Mouse (Mus musculus): ENCODE measurements around the gene Cdc123. TPM values are rescaled to one million over a fixed set of nuclear protein-coding genes. Genes with fewer than 3 reads are reported as not detected.

The Cdc123 gene
- 239 and 246 TPM in 2 replicates for polyA plus RNA-seq (2014; fragmentation: Nextera tagmentation; extraction: Ambion mirVana)

DNA sequence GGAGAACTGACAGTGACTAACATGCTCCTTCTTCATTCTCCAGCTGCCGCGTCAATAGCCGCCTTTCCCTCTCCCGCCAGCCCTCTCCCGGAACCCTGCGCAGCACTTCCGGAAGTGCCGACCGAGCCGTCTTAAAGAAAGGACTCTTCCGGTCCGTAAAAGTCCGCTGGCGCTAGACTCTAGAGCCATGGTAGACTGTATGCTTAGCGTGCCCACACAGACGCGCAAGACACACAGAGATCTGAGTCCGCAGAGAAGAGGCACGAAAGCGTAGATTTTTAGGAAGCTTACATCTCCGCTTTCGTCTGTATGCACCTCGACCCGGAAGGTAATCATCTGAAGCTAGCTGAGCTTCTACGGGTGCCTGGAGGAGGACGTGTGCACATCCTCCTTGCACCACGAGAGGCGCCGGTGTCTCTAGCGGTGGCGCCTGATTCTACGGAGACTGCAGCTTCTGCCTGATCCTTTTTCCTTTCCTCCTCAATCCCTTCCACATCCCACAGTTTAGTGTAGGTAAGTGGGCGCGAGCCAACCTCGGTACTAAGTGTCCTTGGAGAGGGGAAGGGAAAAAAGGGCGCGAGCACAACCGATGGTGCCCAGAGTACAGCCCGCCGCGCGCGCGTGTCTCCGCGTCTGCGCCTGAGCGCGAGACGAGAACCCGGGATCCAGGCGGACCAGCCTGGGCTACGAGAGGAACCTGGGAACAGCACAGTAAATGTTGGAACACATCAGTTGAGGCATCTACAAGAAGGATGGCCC, at the start of gene Cdc123, which contains the start of gene Nudt5:
TSS of gene Cdc123 (minus strand) at position 292 of the 759 bp plus-strand sequence.
TSS of gene Nudt5 (plus strand) at position 147 of the 759 bp plus-strand sequence.
- peak; percentile 98 for ATAC-seq (ENCODE audit: low FRiP score)
- WGBS: under 1% methylated on average over 53 of the region's 53 CpGs

DNA sequence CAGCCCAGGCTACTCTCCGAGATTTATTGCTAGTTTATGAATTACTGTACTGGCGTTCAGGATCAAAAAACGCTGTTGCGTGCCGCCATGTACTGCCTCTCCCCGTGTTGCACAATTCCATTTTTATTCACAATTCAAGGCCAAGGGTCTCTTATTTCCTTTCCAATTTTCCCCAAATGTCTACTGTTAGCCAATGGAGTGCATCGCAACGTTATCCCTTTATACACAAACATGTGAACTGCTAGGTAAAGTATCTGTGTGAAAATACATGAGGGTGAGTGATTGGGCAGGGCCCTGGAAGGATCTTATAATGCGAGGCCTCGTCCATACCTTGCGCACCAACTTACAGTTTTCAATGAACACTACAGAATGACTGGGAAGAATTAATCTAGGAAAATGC, 49.3 kb upstream of the Cdc123 start:
- DNase-seq (ENCODE audit: low spot score) (no peak), ATAC-seq (ENCODE audit: low FRiP score) (no peak)
- Histone ChIP-seq H3K4me3 (replicated peaks; ENCODE audit: low read length) (peak overlapping the region; percentile 91), H3K4me2 (replicated peaks) (peak overlapping the region; percentile 73), H3K27me3 (ENCODE audit: control insufficient read depth, insufficient read depth, low read length) (no peaks in the 10 kb centered on the region), H3K9ac (peak overlapping the region; percentile 91), H3K9me3 (ENCODE audit: control insufficient read depth, low read length) (no peaks in the 10 kb centered on the region), H3K27ac (no peak overlapping the region), H3K36me3 (replicated peaks; ENCODE audit: control insufficient read depth, insufficient read depth) (peaks cover 48% of the 10 kb centered on the region), H3K4me1 (replicated peaks; ENCODE audit: control insufficient read depth, insufficient read depth, low read length) (peaks cover 8% of the 10 kb centered on the region)
- WGBS: 41% methylated on average over 11 of the region's 11 CpGs

More for the DNA sequence above, at the start of gene Cdc123, which contains the start of gene Nudt5:
- Histone ChIP-seq H3K27ac (peak within 1 kb of the TSS; percentile 89), H3K4me2 (replicated peaks) (peak within 1 kb of the TSS; percentile 77), H3K27me3 (ENCODE audit: control insufficient read depth, insufficient read depth, low read length) (no peaks in the 10 kb centered on the region), H3K4me3 (replicated peaks; ENCODE audit: low read length) (peak within 1 kb of the TSS; percentile 83), H3K4me1 (replicated peaks; ENCODE audit: control insufficient read depth, insufficient read depth, low read length) (peaks cover 13% of the 10 kb centered on the region), H3K9ac (peak within 1 kb of the TSS; percentile 68), H3K9me3 (ENCODE audit: control insufficient read depth, low read length) (no peaks in the 10 kb centered on the region), H3K36me3 (replicated peaks; ENCODE audit: control insufficient read depth, insufficient read depth) (peaks cover 25% of the 10 kb centered on the region)
- DNase-seq (ENCODE audit: low spot score): peak; percentile 91

DNA sequence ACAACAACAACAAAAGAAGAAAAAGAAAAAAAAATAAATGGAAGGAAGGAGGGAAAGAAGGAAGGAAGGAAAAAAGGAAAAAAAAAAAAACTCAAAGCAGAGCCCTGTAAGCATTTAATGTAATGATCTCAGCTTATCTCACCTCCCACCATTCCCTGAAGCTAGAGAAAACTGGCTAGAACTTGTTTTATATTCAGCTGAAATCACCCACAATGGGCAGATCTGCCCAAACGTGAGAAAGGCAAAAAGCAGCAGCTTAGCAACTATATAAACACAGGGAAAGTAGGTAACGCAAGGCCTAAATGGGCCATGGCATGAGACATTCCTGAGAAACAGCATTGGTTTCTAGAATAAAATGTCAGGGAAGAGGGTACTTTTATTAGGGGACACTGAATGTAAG, 44.4 kb upstream of the Cdc123 start:
- peaks cover 70% of the 10 kb centered on the region for H3K36me3 ChIP-seq (replicated peaks; ENCODE audit: control insufficient read depth, insufficient read depth)
- DNase-seq (ENCODE audit: low spot score) (no peak), ATAC-seq (ENCODE audit: low FRiP score) (no peak)
- WGBS: 70% methylated on average over 2 of the region's 2 CpGs
- peaks cover 6% of the 10 kb centered on the region for H3K4me1 ChIP-seq (replicated peaks; ENCODE audit: control insufficient read depth, insufficient read depth, low read length)
- H3K27me3 ChIP-seq (ENCODE audit: control insufficient read depth, insufficient read depth, low read length): no peaks in the 10 kb centered on the region
- no peak overlapping the region for H3K4me2 ChIP-seq (replicated peaks)
- no peak overlapping the region for H3K4me3 ChIP-seq (replicated peaks; ENCODE audit: low read length)
- no peak overlapping the region for H3K27ac ChIP-seq
- no peak overlapping the region for H3K9ac ChIP-seq
- no peaks in the 10 kb centered on the region for H3K9me3 ChIP-seq (ENCODE audit: control insufficient read depth, low read length)

DNA sequence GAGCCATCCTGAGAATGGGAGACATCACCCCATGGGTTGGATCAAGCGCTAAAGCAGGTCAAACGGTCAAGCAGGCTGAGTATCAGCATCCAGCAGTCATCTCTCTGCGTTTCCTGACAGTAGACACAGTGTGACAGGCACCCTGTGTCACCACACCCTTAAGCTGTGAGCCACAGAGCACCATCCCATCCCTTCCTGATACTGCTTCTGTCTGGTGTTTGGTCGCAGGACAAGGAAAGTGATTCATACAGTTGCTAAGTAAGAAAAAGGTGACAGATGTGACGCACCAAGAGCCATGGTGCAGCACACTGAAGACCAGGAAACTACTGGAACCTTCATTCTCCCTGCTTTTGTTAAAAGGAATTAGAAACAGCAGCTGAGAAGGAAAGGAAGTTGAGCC, 43.9 kb upstream of the Cdc123 start:
- Histone ChIP-seq H3K4me2 (replicated peaks) (no peak overlapping the region), H3K4me3 (replicated peaks; ENCODE audit: low read length) (no peak overlapping the region), H3K4me1 (replicated peaks; ENCODE audit: control insufficient read depth, insufficient read depth, low read length) (peaks cover 3% of the 10 kb centered on the region; the same call in 1 of the 2 replicates), H3K27ac (no peak overlapping the region), H3K27me3 (ENCODE audit: control insufficient read depth, insufficient read depth, low read length) (no peaks in the 10 kb centered on the region), H3K9me3 (ENCODE audit: control insufficient read depth, low read length) (no peaks in the 10 kb centered on the region), H3K36me3 (replicated peaks; ENCODE audit: control insufficient read depth, insufficient read depth) (peaks cover 73% of the 10 kb centered on the region), H3K9ac (no peak overlapping the region)
- no peak for ATAC-seq (ENCODE audit: low FRiP score)
- no peak for DNase-seq (ENCODE audit: low spot score)
- WGBS: 89% methylated on average over 5 of the region's 5 CpGs

DNA sequence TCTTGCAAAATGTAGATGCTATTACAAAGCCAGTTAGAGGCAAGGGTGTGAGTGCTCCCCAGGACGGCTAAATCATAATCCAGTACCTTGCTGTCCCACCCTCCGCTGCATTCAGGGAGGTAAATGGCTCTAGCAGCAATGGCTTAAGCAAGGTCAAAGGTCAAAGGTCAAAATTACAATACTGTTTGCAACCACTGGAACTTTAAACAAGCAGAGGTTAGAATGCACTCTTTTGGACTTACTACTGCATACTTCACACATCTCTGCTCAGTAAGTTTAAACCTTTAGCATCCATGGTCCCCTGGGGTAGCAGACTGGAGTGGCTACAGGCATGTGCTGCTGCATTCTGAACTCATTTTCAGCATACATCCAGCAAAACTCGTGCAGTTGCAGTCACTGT, 32.5 kb upstream of the Cdc123 start:
- no peaks in the 10 kb centered on the region for H3K9me3 ChIP-seq (ENCODE audit: control insufficient read depth, low read length)
- no peak overlapping the region for H3K27ac ChIP-seq
- no peak overlapping the region for H3K4me3 ChIP-seq (replicated peaks; ENCODE audit: low read length)
- WGBS: 71% methylated on average over 3 of the region's 3 CpGs
- no peak overlapping the region for H3K9ac ChIP-seq
- ATAC-seq (ENCODE audit: low FRiP score) (no peak), DNase-seq (ENCODE audit: low spot score) (no peak)
- no peak overlapping the region for H3K4me2 ChIP-seq (replicated peaks)
- peaks cover 85% of the 10 kb centered on the region for H3K36me3 ChIP-seq (replicated peaks; ENCODE audit: control insufficient read depth, insufficient read depth)
- H3K4me1 ChIP-seq (replicated peaks; ENCODE audit: control insufficient read depth, insufficient read depth, low read length): no peaks in the 10 kb centered on the region
- no peaks in the 10 kb centered on the region for H3K27me3 ChIP-seq (ENCODE audit: control insufficient read depth, insufficient read depth, low read length)

DNA sequence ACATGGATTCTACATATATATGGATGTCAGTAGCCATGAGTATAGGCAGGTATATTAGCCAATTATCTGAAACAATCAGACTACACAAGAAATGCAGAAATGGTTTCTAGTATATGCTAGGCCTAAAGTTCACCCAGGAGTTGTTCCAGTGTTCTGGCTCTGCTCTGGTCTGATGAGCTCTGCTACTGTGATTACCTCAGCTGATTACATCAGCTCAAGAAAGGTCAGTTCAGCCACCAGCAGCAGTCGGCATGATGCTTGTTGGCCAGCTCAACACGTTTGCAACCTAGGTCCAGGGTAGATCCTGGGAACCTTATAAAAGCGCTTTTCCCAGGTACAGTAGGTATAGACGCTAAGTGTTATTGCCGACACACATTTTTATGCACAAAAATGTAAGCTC, 24.8 kb upstream of the Cdc123 start:
- ATAC-seq (ENCODE audit: low FRiP score) (no peak), DNase-seq (ENCODE audit: low spot score) (no peak)
- no peaks in the 10 kb centered on the region for H3K4me1 ChIP-seq (replicated peaks; ENCODE audit: control insufficient read depth, insufficient read depth, low read length)
- peaks cover 73% of the 10 kb centered on the region for H3K36me3 ChIP-seq (replicated peaks; ENCODE audit: control insufficient read depth, insufficient read depth)
- no peak overlapping the region for H3K27ac ChIP-seq
- no peaks in the 10 kb centered on the region for H3K9me3 ChIP-seq (ENCODE audit: control insufficient read depth, low read length)
- H3K4me3 ChIP-seq (replicated peaks; ENCODE audit: low read length): no peak overlapping the region
- no peaks in the 10 kb centered on the region for H3K27me3 ChIP-seq (ENCODE audit: control insufficient read depth, insufficient read depth, low read length)
- no peak overlapping the region for H3K4me2 ChIP-seq (replicated peaks)
- H3K9ac ChIP-seq: no peak overlapping the region
- WGBS: 95% methylated on average over 5 of the region's 5 CpGs

DNA sequence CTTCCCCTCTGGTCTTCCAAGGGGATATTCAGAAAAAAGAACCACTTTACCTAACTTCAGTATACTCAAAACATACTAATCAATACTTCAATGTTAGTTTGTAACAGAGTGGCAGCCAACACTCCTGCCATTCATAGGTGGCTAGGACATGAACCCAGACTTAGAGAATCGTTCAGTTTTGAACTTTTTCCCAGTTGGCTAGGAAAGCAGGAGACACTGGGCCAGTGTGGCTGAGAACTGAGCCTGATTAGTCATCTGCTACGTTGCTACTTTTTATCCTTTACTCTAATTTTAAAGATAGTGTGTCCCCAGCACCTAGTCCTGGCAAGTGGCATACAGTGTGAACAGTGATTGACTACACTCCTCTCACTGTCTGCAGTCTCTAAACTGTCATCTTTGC, 22.7 kb upstream of the Cdc123 start:
- Histone ChIP-seq H3K4me2 (replicated peaks) (no peak overlapping the region), H3K9ac (no peak overlapping the region), H3K27me3 (ENCODE audit: control insufficient read depth, insufficient read depth, low read length) (no peaks in the 10 kb centered on the region), H3K36me3 (replicated peaks; ENCODE audit: control insufficient read depth, insufficient read depth) (peaks cover 70% of the 10 kb centered on the region), H3K27ac (no peak overlapping the region), H3K9me3 (ENCODE audit: control insufficient read depth, low read length) (no peaks in the 10 kb centered on the region), H3K4me1 (replicated peaks; ENCODE audit: control insufficient read depth, insufficient read depth, low read length) (no peaks in the 10 kb centered on the region), H3K4me3 (replicated peaks; ENCODE audit: low read length) (no peak overlapping the region)
- DNase-seq (ENCODE audit: low spot score): no peak
- ATAC-seq (ENCODE audit: low FRiP score): no peak
- WGBS: 95% methylated on average over 2 of the region's 2 CpGs

DNA sequence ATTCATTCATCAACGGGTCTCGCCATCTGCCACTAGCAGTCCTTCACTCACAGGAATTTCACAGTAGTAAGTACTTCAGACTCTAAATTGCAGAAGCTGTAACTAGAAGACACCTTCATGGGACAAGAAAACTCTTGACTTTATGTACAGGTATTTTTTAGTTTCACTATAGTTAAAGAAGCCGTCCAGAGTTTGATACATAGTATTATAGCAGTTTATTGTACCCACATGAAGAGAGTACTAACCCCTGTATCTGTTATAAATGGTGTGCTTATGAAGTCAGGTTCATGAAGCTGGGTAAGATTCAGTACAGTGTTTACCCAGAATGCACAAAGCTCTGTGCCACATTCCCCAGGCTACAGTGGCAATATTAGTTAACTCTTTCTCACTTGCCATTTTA, 17.9 kb upstream of the Cdc123 start, which contains the start of gene Gm13199:
TSS of gene Gm13199 (minus strand) at position 101 of the 400 bp plus-strand sequence.
- WGBS: 92% methylated on average over 3 of the region's 3 CpGs
- Histone ChIP-seq H3K36me3 (replicated peaks; ENCODE audit: control insufficient read depth, insufficient read depth) (peaks cover 65% of the 10 kb centered on the region), H3K9ac (no peak within 1 kb of the TSS), H3K4me3 (replicated peaks; ENCODE audit: low read length) (no peak within 1 kb of the TSS), H3K9me3 (ENCODE audit: control insufficient read depth, low read length) (no peaks in the 10 kb centered on the region), H3K27me3 (ENCODE audit: control insufficient read depth, insufficient read depth, low read length) (no peaks in the 10 kb centered on the region), H3K27ac (no peak within 1 kb of the TSS), H3K4me2 (replicated peaks) (no peak within 1 kb of the TSS), H3K4me1 (replicated peaks; ENCODE audit: control insufficient read depth, insufficient read depth, low read length) (no peaks in the 10 kb centered on the region)
- DNase-seq (ENCODE audit: low spot score) (no peak), ATAC-seq (ENCODE audit: low FRiP score) (no peak)

DNA sequence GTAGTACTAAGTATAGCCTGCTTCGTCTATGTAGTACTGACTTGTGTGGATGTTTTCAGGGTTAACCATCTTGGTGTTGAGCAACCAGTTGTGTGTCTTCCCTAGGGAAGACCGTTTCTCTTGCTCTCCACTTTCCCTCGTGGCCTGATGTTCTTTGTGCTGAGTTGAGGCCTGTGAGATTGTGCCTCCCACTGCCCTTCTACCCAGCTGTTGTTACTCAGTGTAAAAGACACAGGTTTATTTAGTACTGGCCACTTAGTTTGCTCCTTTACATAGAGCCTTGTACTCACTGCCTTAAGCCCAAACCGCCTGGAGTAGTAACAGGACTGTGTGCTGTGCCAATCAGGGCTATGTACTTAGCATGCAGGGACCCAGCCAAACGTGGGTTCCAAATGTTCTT, 6.9 kb upstream of the Cdc123 start:
- Histone ChIP-seq H3K9me3 (ENCODE audit: control insufficient read depth, low read length) (no peaks in the 10 kb centered on the region), H3K27me3 (ENCODE audit: control insufficient read depth, insufficient read depth, low read length) (no peaks in the 10 kb centered on the region), H3K4me1 (replicated peaks; ENCODE audit: control insufficient read depth, insufficient read depth, low read length) (no peaks in the 10 kb centered on the region), H3K36me3 (replicated peaks; ENCODE audit: control insufficient read depth, insufficient read depth) (peaks cover 4% of the 10 kb centered on the region), H3K9ac (no peak overlapping the region), H3K27ac (no peak overlapping the region), H3K4me2 (replicated peaks) (no peak overlapping the region), H3K4me3 (replicated peaks; ENCODE audit: low read length) (no peak overlapping the region)
- ATAC-seq (ENCODE audit: low FRiP score) (no peak), DNase-seq (ENCODE audit: low spot score) (no peak)
- WGBS: 88% methylated on average over 5 of the region's 5 CpGs
